Mouse (Mus musculus) C2C12 (cell line): ENCODE results near the gene Ttf1.

ENCODE experiments used
- CEBPB ChIP-seq: IDR thresholded peaks from one replicate; pipeline ENCODE4 v1.6.1; 2011; ENCODE audit warnings: low read depth, mild to moderate bottlenecking, control low read depth, moderate library complexity
- CTCF ChIP-seq: IDR thresholded peaks from one replicate; pipeline ENCODE4 v1.5.1; 2011; ENCODE audit not compliant: control insufficient read depth, insufficient read depth, insufficient read length
- FOSL1 ChIP-seq: IDR thresholded peaks from one replicate; pipeline ENCODE4 v1.8.0; 2011; ENCODE audit warnings: mild to moderate bottlenecking, low read length; ENCODE audit not compliant: poor library complexity, insufficient read depth, severe bottlenecking
- USF1 ChIP-seq: IDR thresholded peaks from one replicate; pipeline ENCODE4 v1.6.1; 2011; ENCODE audit warnings: low read depth, mild to moderate bottlenecking, control low read depth, moderate library complexity

GRCm38 (mm10) chr2:29030048-29030734 lies 29.9 kb upstream of the Ttf1 start:
- no peak for TF ChIP-seq FOSL1
- no peak for TF ChIP-seq CTCF
- TF ChIP-seq CEBPB = no peak
- TF ChIP-seq USF1 = no peak
